Mouse (Mus musculus) liver, embryonic 11.5 days (tissue): ENCODE data around the gene Ap1s3. TPM values are rescaled to one million over a fixed set of nuclear protein-coding genes. Genes with fewer than 3 reads are reported as not detected.
A peak's percentile ranks its signal among the peaks of the same experiment; 100 is the strongest.

Experiments used
- ATAC-seq: fragments of 200-750 bp; cut with Nextera tagmentation; replicated peaks from 2 replicates; pipeline ENCODE4 v1.8.0; 2017; ENCODE audit warnings: moderate number of reproducible peaks, mild to moderate bottlenecking, moderate TSS enrichment, moderate library complexity; ENCODE audit not compliant: low FRiP score
- DNase-seq: peaks from one replicate; pipeline ENCODE4 v3.0.0-alpha.2; 2017; ENCODE audit warnings: low spot score
- H3K27ac ChIP-seq: fragments of 300-500 bp; sonication (generic); 2 replicates; pipeline ENCODE4 v1.5.1; 2014; ENCODE audit warnings: mild to moderate bottlenecking, low read depth, low read length, control low read depth
- H3K27me3 ChIP-seq: fragments of 300-500 bp; sonication (generic); replicated peaks from 2 replicates; pipeline ENCODE4 v1.6.1; 2014; ENCODE audit warnings: low read length, mixed read lengths; ENCODE audit not compliant: control insufficient read depth, insufficient read depth
- H3K36me3 ChIP-seq: fragments of 300-500 bp; sonication (generic); 2 replicates; pipeline ENCODE4 v1.6.1; 2014; ENCODE audit warnings: mild to moderate bottlenecking, low read length, moderate library complexity, mixed read lengths; ENCODE audit not compliant: control insufficient read depth, insufficient read depth
- H3K4me1 ChIP-seq: fragments of 300-500 bp; sonication (generic); replicated peaks from 2 replicates; pipeline ENCODE4 v1.6.1; 2014; ENCODE audit warnings: low read length, mixed read lengths; ENCODE audit not compliant: control insufficient read depth, insufficient read depth
- H3K4me2 ChIP-seq: fragments of 300-500 bp; sonication (generic); 2 replicates; pipeline ENCODE4 v1.6.1; 2014; ENCODE audit warnings: mild to moderate bottlenecking, control low read depth, moderate library complexity
- H3K4me3 ChIP-seq: fragments of 300-500 bp; sonication (generic); 2 replicates; pipeline ENCODE4 v1.5.1; 2014; ENCODE audit warnings: low read depth, low read length, control low read depth
- H3K9ac ChIP-seq: fragments of 300-500 bp; sonication (generic); 2 replicates; pipeline ENCODE4 v1.6.1; 2014; ENCODE audit warnings: low read depth, low read length, control low read depth
- H3K9me3 ChIP-seq: fragments of 300-500 bp; sonication (generic); 2 replicates; pipeline ENCODE4 v1.6.1; 2016; ENCODE audit warnings: low read length, inconsistent platforms, mixed read lengths; ENCODE audit not compliant: control insufficient read depth
- WGBS: fragments of 180-500 bp; shearing (Covaris S2); extraction: QIAGEN DNeasy Blood & Tissue Kit; methylation state at CpG from one replicate; pipeline ENCODE4 v1.1.7; 2014; 5-methylcytosine and 5-hydroxymethylcytosine counted together
- polyA plus RNA-seq: library from polyadenylated mRNA; unstranded; fragments of >200 nt; fragmentation: Nextera tagmentation; extraction: Ambion mirVana; gene quantifications from 2 replicates; pipeline ENCODE4 v1.2.1, GENCODE M21; 2014

The Ap1s3 gene
- 0.44 and 0.51 TPM in 2 replicates for polyA plus RNA-seq

- under 1% methylated on average over 51 of the region's 51 CpGs for WGBS
- DNase-seq (peak; percentile 78), ATAC-seq (peak; percentile 92)
- H3K9me3 ChIP-seq: no peaks in the 10 kb centered on the region
- H3K4me3 ChIP-seq: peak within 1 kb of the TSS; percentile 82
- H3K27ac ChIP-seq: peak within 1 kb of the TSS; percentile 19; the same call in 1 of the 2 replicates
- H3K4me2 ChIP-seq: peak within 1 kb of the TSS; percentile 93
- peaks cover 8% of the 10 kb centered on the region; the same call in 1 of the 2 replicates for H3K27me3 ChIP-seq
- 0 out of 2 replicates have a peak, but pooled peaks cover 3% of the 10 kb centered on the region for H3K4me1 ChIP-seq
- no peaks in the 10 kb centered on the region for H3K36me3 ChIP-seq
- peak within 1 kb of the TSS; percentile 70 for H3K9ac ChIP-seq
Observed at GRCm38 (mm10) chr1:79671543-79672337, at the start of gene Ap1s3. Gene Ap1s3 (minus strand): TSS chr1:79671972.

GRCm38 (mm10) chr1:79714152-79714923 lies 42.6 kb upstream of the Ap1s3 start:
- H3K4me2 ChIP-seq: no peak overlapping the region
- peaks cover 3% of the 10 kb centered on the region for H3K36me3 ChIP-seq
- H3K27me3 ChIP-seq: no peaks in the 10 kb centered on the region
- no peak overlapping the region for H3K27ac ChIP-seq
- DNase-seq (no peak), ATAC-seq (no peak)
- 90% methylated on average over 13 of the region's 13 CpGs for WGBS
- H3K9ac ChIP-seq: no peak overlapping the region
- no peak overlapping the region for H3K4me3 ChIP-seq
- no peaks in the 10 kb centered on the region for H3K4me1 ChIP-seq
- no peaks in the 10 kb centered on the region for H3K9me3 ChIP-seq

GRCm38 (mm10) chr1:79713081-79713480 lies 41.3 kb upstream of the Ap1s3 start:
- ATAC-seq (no peak), DNase-seq (no peak)
- H3K36me3 ChIP-seq: peaks cover 3% of the 10 kb centered on the region
- H3K27ac ChIP-seq: no peak overlapping the region
- H3K4me2 ChIP-seq: no peak overlapping the region
- H3K9ac ChIP-seq: no peak overlapping the region
- no peaks in the 10 kb centered on the region for H3K27me3 ChIP-seq
- H3K4me1 ChIP-seq: no peaks in the 10 kb centered on the region
- WGBS: 85% methylated on average over 5 of the region's 5 CpGs
- no peaks in the 10 kb centered on the region for H3K9me3 ChIP-seq
- H3K4me3 ChIP-seq: no peak overlapping the region

- Histone ChIP-seq H3K27ac (no peak overlapping the region), H3K36me3 (peaks cover 5% of the 10 kb centered on the region), H3K27me3 (no peaks in the 10 kb centered on the region), H3K9me3 (no peaks in the 10 kb centered on the region), H3K9ac (no peak overlapping the region), H3K4me2 (no peak overlapping the region), H3K4me1 (no peaks in the 10 kb centered on the region), H3K4me3 (no peak overlapping the region)
- no peak for ATAC-seq
- DNase-seq: no peak
- 61% methylated on average over 18 of the region's 18 CpGs for WGBS
Observed at GRCm38 (mm10) chr1:79711147-79712126, 39.7 kb upstream of the Ap1s3 start.

- H3K4me2 ChIP-seq: no peak overlapping the region
- no peak overlapping the region for H3K4me3 ChIP-seq
- no peaks in the 10 kb centered on the region for H3K9me3 ChIP-seq
- WGBS: 68% methylated on average over 4 of the region's 4 CpGs
- H3K36me3 ChIP-seq: peaks cover 9% of the 10 kb centered on the region
- DNase-seq (no peak), ATAC-seq (no peak)
- no peaks in the 10 kb centered on the region for H3K4me1 ChIP-seq
- H3K27ac ChIP-seq: no peak overlapping the region
- no peak overlapping the region for H3K9ac ChIP-seq
- no peaks in the 10 kb centered on the region for H3K27me3 ChIP-seq
Observed at GRCm38 (mm10) chr1:79710678-79711077, 38.9 kb upstream of the Ap1s3 start.

GRCm38 (mm10) chr1:79710216-79710615 lies 38.4 kb upstream of the Ap1s3 start:
- Histone ChIP-seq H3K4me2 (no peak overlapping the region), H3K9me3 (no peaks in the 10 kb centered on the region), H3K4me3 (no peak overlapping the region), H3K27me3 (no peaks in the 10 kb centered on the region), H3K4me1 (no peaks in the 10 kb centered on the region), H3K9ac (no peak overlapping the region), H3K36me3 (peaks cover 9% of the 10 kb centered on the region), H3K27ac (peak overlapping the region; percentile 13; the same call in 1 of the 2 replicates)
- WGBS: 81% methylated on average over 8 of the region's 8 CpGs
- ATAC-seq (no peak), DNase-seq (no peak)

- no peak overlapping the region for H3K4me3 ChIP-seq
- no peak overlapping the region for H3K27ac ChIP-seq
- no peak overlapping the region for H3K4me2 ChIP-seq
- H3K27me3 ChIP-seq: no peaks in the 10 kb centered on the region
- H3K4me1 ChIP-seq: no peaks in the 10 kb centered on the region
- whole genome bisulfite sequencing: 84% methylated on average over 9 of the region's 9 CpGs
- H3K9ac ChIP-seq: no peak overlapping the region
- ATAC-seq: no peak
- no peaks in the 10 kb centered on the region for H3K9me3 ChIP-seq
- H3K36me3 ChIP-seq: peaks cover 5% of the 10 kb centered on the region; the same call in 1 of the 2 replicates
- no peak for DNase-seq
Observed at GRCm38 (mm10) chr1:79707383-79707782, 35.6 kb upstream of the Ap1s3 start.

GRCm38 (mm10) chr1:79706707-79707106 lies 34.9 kb upstream of the Ap1s3 start:
- 74% methylated on average over 3 of the region's 3 CpGs for WGBS
- Histone ChIP-seq H3K4me1 (no peaks in the 10 kb centered on the region), H3K4me3 (no peak overlapping the region), H3K36me3 (peaks cover 5% of the 10 kb centered on the region; the same call in 1 of the 2 replicates), H3K9ac (no peak overlapping the region), H3K9me3 (no peaks in the 10 kb centered on the region), H3K4me2 (no peak overlapping the region), H3K27ac (no peak overlapping the region), H3K27me3 (no peaks in the 10 kb centered on the region)
- DNase-seq (no peak), ATAC-seq (no peak)
